Mouse (Mus musculus) bone marrow, adult 2 months (tissue): Measurements from ENCODE around the gene Gm49380.

ENCODE experiments used
- CTCF ChIP-seq: fragments of 200-500 bp; IDR thresholded peaks from 2 replicates; pipeline ENCODE4 v1.5.1; 2011; ENCODE audit warnings: low read length, control low read depth; ENCODE audit not compliant: control insufficient read depth, insufficient read depth
- POLR2A ChIP-seq: fragments of 200-500 bp; IDR thresholded peaks from 2 replicates; pipeline ENCODE4 v1.6.1; 2011; ENCODE audit warnings: low read depth, mild to moderate bottlenecking, control low read depth, low read length, borderline replicate concordance; ENCODE audit not compliant: control insufficient read depth

- no peak for TF ChIP-seq CTCF
- no peak for TF ChIP-seq POLR2A
Observed at GRCm38 (mm10) chr9:44159886-44160285, 46.6 kb upstream of the Gm49380 start.
